Mouse (Mus musculus): ENCODE measurements around the gene Upf1. TPM values are rescaled to one million over a fixed set of nuclear protein-coding genes. Genes with fewer than 3 reads are reported as not detected.

Upf1 gene
- polyA plus RNA-seq, 1 experiment: 35.8 TPM

DNA sequence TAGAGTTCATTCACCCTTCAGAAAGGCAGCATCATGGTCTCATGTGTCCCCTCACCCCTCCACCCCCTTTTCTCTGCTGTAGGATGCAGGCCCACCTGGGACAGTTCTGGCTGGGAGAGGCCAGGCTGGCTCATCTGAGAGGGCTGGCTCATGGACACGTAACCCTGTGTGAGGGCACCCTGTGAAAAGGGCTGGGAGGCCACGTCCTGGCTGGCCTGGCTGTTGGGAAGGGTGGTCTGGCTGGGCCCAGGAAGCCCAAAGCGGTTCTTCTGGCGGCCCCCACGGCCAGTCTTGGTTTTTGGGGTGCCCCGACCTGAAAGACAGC is 20.2 kb downstream of the Upf1 start:
- no peaks in the 10 kb centered on the region for H3K27me3 ChIP-seq (ENCODE audit: control insufficient read depth, insufficient read depth, insufficient read length)
- H3K4me2 ChIP-seq (ENCODE audit: low read depth): no peak overlapping the region
- H3K4me3 ChIP-seq: no peak overlapping the region
- H3K79me2 ChIP-seq (ENCODE audit: control insufficient read depth, insufficient read depth): no peaks in the 10 kb centered on the region
- no peak overlapping the region for H3ac ChIP-seq (ENCODE audit: control insufficient read depth, insufficient read length)
- TF ChIP-seq POLR2AphosphoS2 (IDR thresholded peaks at IDR 0.05; ENCODE audit: insufficient read length, low read depth) (peak; percentile 16), MYOD1 (IDR thresholded peaks at IDR 0.05; ENCODE audit: control insufficient read depth in 1 of 3, insufficient read length in 2 of 3, low read depth in 2 of 3) (no peak)
- peaks cover 32% of the 10 kb centered on the region for H3K36me3 ChIP-seq (ENCODE audit: control insufficient read depth, insufficient read depth)

DNA sequence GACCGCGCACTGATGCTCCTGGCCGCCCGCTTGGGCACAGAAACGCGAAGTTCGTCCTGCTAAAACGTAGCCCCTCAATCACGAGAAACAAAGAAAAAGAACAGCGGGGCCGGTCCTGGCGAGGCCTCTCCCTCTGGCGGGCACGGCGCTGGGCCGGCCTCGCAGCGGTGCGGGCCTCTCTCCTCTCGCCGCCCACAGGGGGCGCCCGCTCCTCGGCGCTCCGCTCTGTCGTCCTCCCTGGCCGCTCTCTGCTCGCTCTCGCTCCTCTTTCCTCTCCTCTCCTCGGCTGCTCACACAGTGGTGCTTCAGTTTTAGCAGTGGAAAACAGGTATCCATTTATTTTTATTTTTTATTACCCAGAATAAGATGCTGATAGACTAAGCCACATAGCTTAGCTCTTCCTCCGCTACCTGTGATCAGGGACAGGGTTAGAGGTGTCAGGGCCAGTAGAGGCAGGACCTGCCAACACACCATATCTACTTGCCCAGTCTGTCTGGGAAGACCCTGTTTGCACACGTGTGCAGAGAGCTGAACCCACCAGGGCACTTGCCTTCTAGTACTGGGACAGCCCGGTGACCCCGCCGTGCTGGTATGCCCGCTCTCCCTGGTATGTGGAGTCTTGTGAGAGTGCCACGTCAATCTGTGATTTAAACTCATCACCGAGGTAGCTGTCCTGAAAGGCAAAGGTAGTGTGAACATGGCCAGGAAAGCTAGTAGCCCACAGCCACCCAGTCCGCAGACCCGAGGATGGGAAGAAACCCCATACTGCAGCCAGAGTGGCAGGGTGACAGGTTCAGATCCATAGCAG is 20.8 kb downstream of the Upf1 start:
- H3K4me2 ChIP-seq (ENCODE audit: low read depth): no peak overlapping the region
- H3K4me3 ChIP-seq: no peak overlapping the region
- TF ChIP-seq POLR2A (IDR thresholded peaks at IDR 0.05; ENCODE audit: insufficient read length, low read depth) (no peak), USF1 (IDR thresholded peaks at IDR 0.05; ENCODE audit: low read depth) (no peak), TCF3 (IDR thresholded peaks at IDR 0.05; ENCODE audit: insufficient read length, low read depth) (no peak), SRF (IDR thresholded peaks at IDR 0.05; ENCODE audit: control insufficient read depth, insufficient read length, low read depth) (no peak), MYOG (IDR thresholded peaks at IDR 0.05; ENCODE audit: control insufficient read depth in 1 of 3, insufficient read depth in 1 of 3, insufficient read length in 2 of 3, low read depth in 2 of 3) (no peak), E2F4 (IDR thresholded peaks at IDR 0.05; ENCODE audit: insufficient read depth) (no peak), POLR2AphosphoS2 (IDR thresholded peaks at IDR 0.05; ENCODE audit: insufficient read length, low read depth) (no peak), MAX (IDR thresholded peaks at IDR 0.05; ENCODE audit: low read depth) (no peak), REST (IDR thresholded peaks at IDR 0.05; ENCODE audit: insufficient read depth, insufficient read length) (no peak), MYOD1 (IDR thresholded peaks at IDR 0.05; ENCODE audit: control insufficient read depth in 1 of 3, insufficient read length in 2 of 3, low read depth in 2 of 3) (no peak), CEBPB (IDR thresholded peaks at IDR 0.05; ENCODE audit: insufficient read depth, poor library complexity, severe bottlenecking) (no peak), TCF12 (IDR thresholded peaks at IDR 0.05; ENCODE audit: insufficient read depth, poor library complexity, severe bottlenecking) (no peak)
- H3K27me3 ChIP-seq (ENCODE audit: control insufficient read depth, insufficient read depth, insufficient read length): no peaks in the 10 kb centered on the region
- H3K79me2 ChIP-seq (ENCODE audit: control insufficient read depth, insufficient read depth): no peaks in the 10 kb centered on the region
- H3K36me3 ChIP-seq (ENCODE audit: control insufficient read depth, insufficient read depth): peaks cover 32% of the 10 kb centered on the region
- no peak overlapping the region for H3ac ChIP-seq (ENCODE audit: control insufficient read depth, insufficient read length)

DNA sequence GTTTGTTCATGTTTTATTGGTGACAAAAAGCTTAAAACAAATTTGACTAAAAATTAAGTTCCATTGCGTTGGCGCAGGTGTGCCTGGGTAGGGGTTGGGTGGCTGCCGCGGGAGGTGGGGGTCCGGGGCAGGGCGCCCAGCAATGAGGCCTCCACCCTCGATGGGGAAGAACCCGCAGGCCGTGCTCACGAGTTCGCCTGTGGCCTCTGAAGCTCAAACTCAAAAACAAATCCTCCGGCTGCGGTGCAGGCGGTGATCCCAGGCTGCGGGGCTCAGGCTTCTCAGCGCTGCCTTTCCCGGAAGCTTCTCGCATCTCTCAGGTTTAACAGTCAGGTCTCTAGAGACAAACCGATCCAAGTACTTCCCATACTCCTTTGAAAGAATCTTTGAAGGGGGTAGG is 21.6 kb downstream of the Upf1 start:
- no peaks in the 10 kb centered on the region for H3K79me2 ChIP-seq (ENCODE audit: control insufficient read depth, insufficient read depth)
- no peak for TF ChIP-seq TCF12 (IDR thresholded peaks at IDR 0.05; ENCODE audit: insufficient read depth, poor library complexity, severe bottlenecking)
- no peak for TF ChIP-seq MYOD1 (IDR thresholded peaks at IDR 0.05; ENCODE audit: control insufficient read depth in 1 of 3, insufficient read length in 2 of 3, low read depth in 2 of 3)
- no peak for TF ChIP-seq SRF (IDR thresholded peaks at IDR 0.05; ENCODE audit: control insufficient read depth, insufficient read length, low read depth)
- TF ChIP-seq E2F4 (IDR thresholded peaks at IDR 0.05; ENCODE audit: insufficient read depth): no peak
- no peak for TF ChIP-seq USF1 (IDR thresholded peaks at IDR 0.05; ENCODE audit: low read depth)
- no peak for TF ChIP-seq MAX (IDR thresholded peaks at IDR 0.05; ENCODE audit: low read depth)
- no peak for TF ChIP-seq REST (IDR thresholded peaks at IDR 0.05; ENCODE audit: insufficient read depth, insufficient read length)
- no peak for TF ChIP-seq POLR2AphosphoS2 (IDR thresholded peaks at IDR 0.05; ENCODE audit: insufficient read length, low read depth)
- TF ChIP-seq POLR2A (IDR thresholded peaks at IDR 0.05; ENCODE audit: insufficient read length, low read depth): no peak
- TF ChIP-seq CEBPB (IDR thresholded peaks at IDR 0.05; ENCODE audit: insufficient read depth, poor library complexity, severe bottlenecking): no peak
- no peak for TF ChIP-seq MYOG (IDR thresholded peaks at IDR 0.05; ENCODE audit: control insufficient read depth in 1 of 3, insufficient read depth in 1 of 3, insufficient read length in 2 of 3, low read depth in 2 of 3)
- TF ChIP-seq TCF3 (IDR thresholded peaks at IDR 0.05; ENCODE audit: insufficient read length, low read depth): no peak
- H3K36me3 ChIP-seq (ENCODE audit: control insufficient read depth, insufficient read depth): peaks cover 29% of the 10 kb centered on the region
- no peak overlapping the region for H3K4me3 ChIP-seq
- H3K4me2 ChIP-seq (ENCODE audit: low read depth): no peak overlapping the region
- H3K27me3 ChIP-seq (ENCODE audit: control insufficient read depth, insufficient read depth, insufficient read length): no peaks in the 10 kb centered on the region
- H3ac ChIP-seq (ENCODE audit: control insufficient read depth, insufficient read length): no peak overlapping the region

DNA sequence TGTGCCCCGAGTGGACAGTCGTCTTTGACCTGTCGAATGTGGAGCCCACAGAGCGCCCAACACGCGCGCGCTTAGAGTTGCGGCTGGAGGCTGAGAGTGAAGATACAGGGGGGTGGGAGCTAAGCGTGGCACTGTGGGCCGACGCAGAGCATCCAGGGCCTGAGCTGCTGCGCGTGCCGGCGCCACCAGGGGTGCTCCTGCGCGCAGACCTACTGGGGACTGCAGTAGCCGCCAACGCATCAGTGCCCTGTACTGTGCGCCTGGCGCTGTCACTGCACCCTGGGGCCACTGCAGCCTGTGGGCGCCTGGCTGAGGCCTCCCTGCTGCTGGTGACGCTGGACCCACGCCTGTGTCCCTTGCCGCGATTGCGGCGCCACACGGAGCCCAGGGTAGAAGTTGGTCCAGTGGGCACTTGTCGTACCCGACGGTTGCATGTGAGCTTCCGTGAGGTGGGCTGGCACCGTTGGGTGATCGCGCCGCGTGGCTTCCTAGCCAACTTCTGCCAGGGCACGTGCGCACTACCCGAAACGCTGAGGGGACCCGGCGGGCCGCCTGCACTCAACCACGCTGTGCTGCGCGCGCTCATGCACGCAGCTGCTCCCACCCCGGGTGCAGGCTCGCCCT is 22.2 kb downstream of the Upf1 start:
- Histone ChIP-seq H3K27me3 (ENCODE audit: control insufficient read depth, insufficient read depth, insufficient read length) (no peaks in the 10 kb centered on the region), H3K4me2 (ENCODE audit: low read depth) (no peak overlapping the region), H3K79me2 (ENCODE audit: control insufficient read depth, insufficient read depth) (no peaks in the 10 kb centered on the region), H3K36me3 (ENCODE audit: control insufficient read depth, insufficient read depth) (peaks cover 23% of the 10 kb centered on the region), H3K4me3 (no peak overlapping the region), H3ac (ENCODE audit: control insufficient read depth, insufficient read length) (no peak overlapping the region)
- no peak for TF ChIP-seq MYOD1 (IDR thresholded peaks at IDR 0.05; ENCODE audit: control insufficient read depth in 1 of 3, insufficient read length in 2 of 3, low read depth in 2 of 3)
- TF ChIP-seq TCF3 (IDR thresholded peaks at IDR 0.05; ENCODE audit: insufficient read length, low read depth): no peak
- TF ChIP-seq POLR2A (IDR thresholded peaks at IDR 0.05; ENCODE audit: insufficient read length, low read depth): peak; percentile 30
- TF ChIP-seq TCF12 (IDR thresholded peaks at IDR 0.05; ENCODE audit: insufficient read depth, poor library complexity, severe bottlenecking): no peak
- TF ChIP-seq MYOG (IDR thresholded peaks at IDR 0.05; ENCODE audit: control insufficient read depth in 1 of 3, insufficient read depth in 1 of 3, insufficient read length in 2 of 3, low read depth in 2 of 3): peak in 1 of 3 experiments; percentile 3
- peak; percentile 71 for TF ChIP-seq POLR2AphosphoS2 (IDR thresholded peaks at IDR 0.05; ENCODE audit: insufficient read length, low read depth)
- no peak for TF ChIP-seq MAX (IDR thresholded peaks at IDR 0.05; ENCODE audit: low read depth)
- TF ChIP-seq SRF (IDR thresholded peaks at IDR 0.05; ENCODE audit: control insufficient read depth, insufficient read length, low read depth): no peak
